Mouse (Mus musculus) spleen, adult 2 months (tissue): ENCODE data around the gene Lamtor3.

ENCODE experiments used
- CTCF ChIP-seq: fragments of 200-500 bp; IDR thresholded peaks from 2 replicates; pipeline ENCODE4 v1.5.1; 2011; ENCODE audit warnings: mild to moderate bottlenecking, inconsistent platforms; ENCODE audit not compliant: insufficient read depth, insufficient read length, insufficient replicate concordance; ENCODE audit errors: extremely low read depth
- POLR2A ChIP-seq: fragments of 200-500 bp; IDR thresholded peaks from 2 replicates; pipeline ENCODE4 v1.6.1; 2011; ENCODE audit warnings: low read depth, low read length, inconsistent platforms

DNA sequence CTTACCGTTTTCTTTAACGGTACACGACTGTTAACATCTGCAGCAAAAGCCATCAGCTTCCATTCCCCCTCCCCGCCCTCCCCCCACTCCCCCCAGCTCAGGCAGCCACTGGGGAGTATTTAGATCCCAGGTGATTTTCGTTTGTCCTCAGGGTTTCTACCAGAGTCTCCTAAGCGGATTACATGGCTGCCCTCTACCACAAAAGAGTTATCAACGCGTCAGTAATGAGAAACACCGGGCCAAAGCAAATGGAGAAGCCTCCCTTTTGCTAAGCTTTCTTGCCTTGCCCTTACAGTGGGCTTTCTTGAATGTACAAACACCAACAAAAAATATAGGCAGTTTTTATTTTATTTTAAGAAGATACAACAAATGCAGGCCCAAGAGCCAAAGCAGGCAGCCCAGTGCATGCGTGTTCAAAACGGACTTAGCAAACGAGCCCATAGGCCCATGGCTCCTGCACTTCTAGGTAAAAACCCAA is 573 bp upstream of the Lamtor3 start:
- TF ChIP-seq CTCF (no peak), POLR2A (no peak)
